Comparison of ENCODE assay signal across 8 mouse cellular contexts in genomic region chr5:116591346-116592048, GRCm38 (mm10). TPM values are rescaled to one million over a fixed set of nuclear protein-coding genes. Genes with fewer than 3 reads are reported as not detected.
DNase-seq lines count a peak whose midpoint lies in the region; ATAC-seq and TF ChIP-seq lines count a peak whose summit lies in the region.

Gene Srrm4, minus strand, starts transcription at chr5:116591817.

- H3K27me3 ChIP-seq in E14TG2a.4 (ENCODE audit: insufficient read depth, low read length): peaks cover 45% of the 10 kb centered on the region
- H3K27me3 ChIP-seq in embryonic facial prominence, embryonic 14.5 days (replicated peaks; ENCODE audit: control insufficient read depth, insufficient read depth, low read length): peaks cover 41% of the 10 kb centered on the region

- no peak within 1 kb of the TSS for H3K27ac ChIP-seq in embryonic facial prominence, embryonic 14.5 days (replicated peaks; ENCODE audit: low read depth, low read length)

- H3K9me3 ChIP-seq in E14TG2a.4 (ENCODE audit: low read length): 0 out of 2 replicates have a peak, but pooled peaks cover 2% of the 10 kb centered on the region
- 0 out of 2 replicates have a peak, but pooled peaks cover 3% of the 10 kb centered on the region for H3K9me3 ChIP-seq in embryonic facial prominence, embryonic 14.5 days (ENCODE audit: control insufficient read depth, low read length)

- under 1% methylated on average over 39 of the region's 53 CpGs for WGBS in embryonic facial prominence, embryonic 14.5 days
- WGBS in lung, adult 2 months: 3% methylated on average over 53 of the region's 53 CpGs

- DNase-seq in adrenal gland, postnatal 4 days (ENCODE audit: low spot score in 2 of 2): peak; percentile 55 to 64
- peak; percentile 81 for DNase-seq in embryonic facial prominence, embryonic 14.5 days (ENCODE audit: low spot score)
- DNase-seq in heart, postnatal 14 days: peak; percentile 58 to 75
- DNase-seq in layer of hippocampus, adult 18-20 months (ENCODE audit: low spot score in 2 of 2): peak; percentile 90 to 92
- peak; percentile 5 for DNase-seq in lung, adult 2 months
- DNase-seq in ovary, adult 18-20 months (ENCODE audit: low spot score): peak; percentile 4

- peak; percentile 87 for ATAC-seq in embryonic facial prominence, embryonic 14.5 days (ENCODE audit: low read depth)
- ATAC-seq in megakaryocyte, adult 5-6 weeks (ENCODE audit: poor library complexity, severe bottlenecking): no peak

- peak within 1 kb of the TSS; percentile 47 for H3K4me2 ChIP-seq in embryonic facial prominence, embryonic 14.5 days (ENCODE audit: low read depth, low read length)

- H3K4me1 ChIP-seq in E14TG2a.4 (replicated peaks; ENCODE audit: low read depth, low read length): peaks cover 34% of the 10 kb centered on the region
- peaks cover 6% of the 10 kb centered on the region; the same call in 1 of the 2 replicates for H3K4me1 ChIP-seq in embryonic facial prominence, embryonic 14.5 days (ENCODE audit: control insufficient read depth, insufficient read depth, low read length)
- no peaks in the 10 kb centered on the region for H3K4me1 ChIP-seq in lung, adult 2 months (ENCODE audit: control insufficient read depth, insufficient read depth, low read length)

- no peak for TF ChIP-seq CTCF in E14TG2a.4 (conservative IDR thresholded peaks at IDR 0.05; ENCODE audit: low read length)
- no peak for TF ChIP-seq CTCF in lung, adult 2 months (IDR thresholded peaks at IDR 0.05; ENCODE audit: insufficient read depth, low read length)

- no peak for TF ChIP-seq POLR2A in lung, adult 2 months (IDR thresholded peaks at IDR 0.05; ENCODE audit: borderline replicate concordance, extremely low read depth, low read depth, low read length)

- intact Hi-C loops in heart, postnatal 14 days (cut with DNase I): loop anchor here (5.0 kb wide), 2 partner anchors 359 to 469 kb away; no protein-coding TSS in a partner anchor

- H3K4me3 ChIP-seq in E14TG2a.4 (replicated peaks; ENCODE audit: low read length): peak within 1 kb of the TSS; percentile 87
- peak within 1 kb of the TSS; percentile 24 for H3K4me3 ChIP-seq in embryonic facial prominence, embryonic 14.5 days (ENCODE audit: low read depth, low read length)
- H3K4me3 ChIP-seq in lung, adult 2 months (replicated peaks; ENCODE audit: extremely low read depth, low read depth, low read length): no peak within 1 kb of the TSS

- no peak within 1 kb of the TSS for H3K9ac ChIP-seq in embryonic facial prominence, embryonic 14.5 days (ENCODE audit: low read depth, low read length)

- H3K36me3 ChIP-seq in E14TG2a.4 (ENCODE audit: insufficient read depth, low read length): no peaks in the 10 kb centered on the region
- no peaks in the 10 kb centered on the region for H3K36me3 ChIP-seq in embryonic facial prominence, embryonic 14.5 days (ENCODE audit: control insufficient read depth, insufficient read depth, low read length)

RNA-seq across cellular contexts. Expression of gene Srrm4, which starts in this region (rescaled TPM):
- total RNA-seq in adrenal gland, postnatal 4 days (2021): 1 to 10 TPM; 4.9 to 5.2 TPM
- 1.2 and 1.4 TPM in 2 replicates for polyA plus RNA-seq in embryonic facial prominence, embryonic 14.5 days (2014; fragmentation: Nextera tagmentation; extraction: Ambion mirVana)
- total RNA-seq in heart, postnatal 14 days (2021): 1 to 10 TPM; 4.7 to 6.3 TPM
- total RNA-seq in layer of hippocampus, adult 18-20 months (2021): 10 to 100 TPM; 23.8 to 27.2 TPM
- 0.20 and 0.49 TPM in 2 replicates for polyA plus RNA-seq in lung, adult 2 months (2012; rRNA removed)
- not detected in 2 replicates for total RNA-seq in megakaryocyte, adult 5-6 weeks (2015)
- 0.40 TPM in 1 of 2 replicates, not detected in the other for total RNA-seq in megakaryocyte, adult 5-6 weeks (2017)

Comparison
In these comparisons a context has a peak if more than half of its experiments do, and no peak if none do; other contexts are left out.
1. RNA of gene Srrm4 (total RNA-seq): 23.8 to 27.2 TPM in layer of hippocampus, adult 18-20 months, 4.7 to 6.3 TPM in heart, postnatal 14 days and 4.9 to 5.2 TPM in adrenal gland, postnatal 4 days; 0.40 TPM in megakaryocyte, adult 5-6 weeks; every median in the first group is over 4 times any median in the second.
2. Peak in DNase-seq in lung, adult 2 months; RNA of the gene not detected or under 1 TPM.
3. DNase-seq: peak in every context shown above with its lines; median percentile 91 in layer of hippocampus, adult 18-20 months; 81 in embryonic facial prominence, embryonic 14.5 days; 66 in heart, postnatal 14 days; 60 in adrenal gland, postnatal 4 days; 5 in lung, adult 2 months; 4 in ovary, adult 18-20 months.